Mouse (Mus musculus) liver, adult 2 months (tissue): ENCODE measurements around the gene Rtraf. TPM values are rescaled to one million over a fixed set of nuclear protein-coding genes. Genes with fewer than 3 reads are reported as not detected.

ENCODE experiments used
- DNase-seq: peaks from one replicate; pipeline ENCODE4 v3.0.0-alpha.2; 2011; ENCODE audit warnings: low read depth, low spot score; ENCODE audit errors: extremely low read depth
- H3K27ac ChIP-seq: fragments of 200-500 bp; replicated peaks from 2 replicates; pipeline ENCODE4 v1.5.1; 2012; ENCODE audit warnings: low read depth, mild to moderate bottlenecking, control low read depth, inconsistent platforms, low read length; ENCODE audit not compliant: insufficient read depth
- H3K27me3 ChIP-seq: fragments of 200-500 bp; 2 replicates; pipeline ENCODE4 v1.6.1; 2012; ENCODE audit warnings: mild to moderate bottlenecking, moderate library complexity, low read length, inconsistent platforms; ENCODE audit not compliant: control insufficient read depth, insufficient read depth
- H3K36me3 ChIP-seq: fragments of 200-500 bp; 2 replicates; pipeline ENCODE4 v1.6.1; 2012; ENCODE audit warnings: low read length, inconsistent platforms; ENCODE audit not compliant: control insufficient read depth, insufficient read depth
- H3K4me1 ChIP-seq: fragments of 200-500 bp; 2 replicates; pipeline ENCODE4 v1.6.1; 2011; ENCODE audit warnings: low read length; ENCODE audit not compliant: control insufficient read depth, insufficient read depth
- H3K4me3 ChIP-seq: fragments of 200-500 bp; 2 replicates; pipeline ENCODE4 v1.5.1; 2011; ENCODE audit warnings: low read depth, mild to moderate bottlenecking, control low read depth, low read length, moderate library complexity; ENCODE audit not compliant: insufficient read depth
- H3K79me2 ChIP-seq: fragments of 200-500 bp; 2 replicates; pipeline ENCODE4 v1.6.1; 2012; ENCODE audit warnings: inconsistent platforms, mild to moderate bottlenecking, low read length, moderate library complexity; ENCODE audit not compliant: control insufficient read depth, insufficient read depth
- H3K9ac ChIP-seq: fragments of 200-500 bp; 2 replicates; pipeline ENCODE4 v1.6.1; 2012; ENCODE audit warnings: low read depth, mild to moderate bottlenecking, control low read depth, inconsistent platforms, low read length
- CTCF ChIP-seq: fragments of 200-500 bp; IDR thresholded peaks from 2 replicates; pipeline ENCODE4 v1.5.1; 2011; ENCODE audit warnings: low read depth, low read length, control low read depth
- POLR2A ChIP-seq: fragments of 200-500 bp; IDR thresholded peaks from 2 replicates; pipeline ENCODE4 v1.6.1; 2011; ENCODE audit warnings: low read length, control low read depth; ENCODE audit not compliant: insufficient read depth; ENCODE audit errors: extremely low read depth
- WGBS: fragments of 180-500 bp; shearing (Covaris S2); methylation state at CpG from one replicate; pipeline ENCODE4 v1.1.7; 2018; 5-methylcytosine and 5-hydroxymethylcytosine counted together
- polyA plus RNA-seq: library from polyadenylated mRNA; depleted of rRNA; stranded (reverse); fragments of >200 nt; gene quantifications from 2 replicates; pipeline ENCODE4 v1.2.3, GENCODE M21; 2012
- total RNA-seq: library from RNA; depleted of rRNA; stranded (reverse); fragments of >200 nt; gene quantifications from 2 replicates; pipeline ENCODE4 v1.2.3, GENCODE M21; 2014

The Rtraf gene
- total and polyA plus RNA-seq, 2 experiments, result 15.9 to 87.2 TPM

GRCm38 (mm10) chr14:19807339-19807738 lies 16.3 kb downstream of the Rtraf start:
- peak overlapping the region; percentile 81 for H3K27ac ChIP-seq
- DNase-seq, result peak; percentile 74
- peaks cover 7% of the 10 kb centered on the region; the same call in 1 of the 2 replicates for H3K4me1 ChIP-seq
- no peaks in the 10 kb centered on the region for H3K79me2 ChIP-seq
- H3K36me3 ChIP-seq, result peaks cover 14% of the 10 kb centered on the region
- 18% methylated on average over 3 of the region's 3 CpGs for WGBS
- no peak overlapping the region for H3K4me3 ChIP-seq
- no peaks in the 10 kb centered on the region for H3K27me3 ChIP-seq
- H3K9ac ChIP-seq, result no peak overlapping the region
- no peak for TF ChIP-seq POLR2A

GRCm38 (mm10) chr14:19803623-19804022 lies 20.0 kb downstream of the Rtraf start:
- H3K27me3 ChIP-seq, result no peaks in the 10 kb centered on the region
- no peak for DNase-seq
- WGBS, result 87% methylated on average over 10 of the region's 10 CpGs
- H3K36me3 ChIP-seq, result peaks cover 2% of the 10 kb centered on the region; the same call in 1 of the 2 replicates
- no peaks in the 10 kb centered on the region for H3K79me2 ChIP-seq
- no peak overlapping the region for H3K9ac ChIP-seq
- H3K4me3 ChIP-seq, result no peak overlapping the region
- no peak overlapping the region for H3K27ac ChIP-seq
- H3K4me1 ChIP-seq, result peaks cover 7% of the 10 kb centered on the region; the same call in 1 of the 2 replicates
- no peak for TF ChIP-seq CTCF

GRCm38 (mm10) chr14:19803222-19803621 lies 20.4 kb downstream of the Rtraf start:
- TF ChIP-seq POLR2A, result no peak
- no peak for TF ChIP-seq CTCF
- Histone ChIP-seq H3K79me2 (no peaks in the 10 kb centered on the region), H3K27me3 (no peaks in the 10 kb centered on the region), H3K27ac (no peak overlapping the region), H3K4me3 (no peak overlapping the region), H3K36me3 (peaks cover 4% of the 10 kb centered on the region; the same call in 1 of the 2 replicates), H3K4me1 (peaks cover 7% of the 10 kb centered on the region; the same call in 1 of the 2 replicates), H3K9ac (no peak overlapping the region)
- WGBS, result 78% methylated on average over 4 of the region's 4 CpGs
- no peak for DNase-seq

- peaks cover 4% of the 10 kb centered on the region; the same call in 1 of the 2 replicates for H3K36me3 ChIP-seq
- H3K27ac ChIP-seq, result no peak overlapping the region
- H3K27me3 ChIP-seq, result no peaks in the 10 kb centered on the region
- TF ChIP-seq CTCF, result no peak
- TF ChIP-seq POLR2A, result no peak
- no peak for DNase-seq
- no peak overlapping the region for H3K9ac ChIP-seq
- H3K4me3 ChIP-seq, result no peak overlapping the region
- no peaks in the 10 kb centered on the region for H3K4me1 ChIP-seq
- 91% methylated on average over 8 of the region's 8 CpGs for WGBS
- H3K79me2 ChIP-seq, result no peaks in the 10 kb centered on the region
These were observed 22.0 kb downstream of the Rtraf start for GRCm38 (mm10) chr14:19801474-19802215.

GRCm38 (mm10) chr14:19800485-19800884 lies 23.1 kb downstream of the Rtraf start:
- Histone ChIP-seq H3K27ac (no peak overlapping the region), H3K79me2 (no peaks in the 10 kb centered on the region), H3K4me1 (no peaks in the 10 kb centered on the region), H3K27me3 (no peaks in the 10 kb centered on the region), H3K4me3 (no peak overlapping the region), H3K9ac (no peak overlapping the region), H3K36me3 (peaks cover 4% of the 10 kb centered on the region; the same call in 1 of the 2 replicates)
- WGBS, result 61% methylated on average over 2 of the region's 2 CpGs
- no peak for TF ChIP-seq POLR2A
- no peak for TF ChIP-seq CTCF
- DNase-seq, result no peak

GRCm38 (mm10) chr14:19796541-19797304 lies 26.9 kb downstream of the Rtraf start:
- Histone ChIP-seq H3K27me3 (no peaks in the 10 kb centered on the region), H3K36me3 (peaks cover 6% of the 10 kb centered on the region; the same call in 1 of the 2 replicates), H3K9ac (no peak overlapping the region), H3K4me1 (no peaks in the 10 kb centered on the region), H3K79me2 (no peaks in the 10 kb centered on the region), H3K4me3 (no peak overlapping the region), H3K27ac (no peak overlapping the region)
- no peak for TF ChIP-seq CTCF
- no peak for TF ChIP-seq POLR2A
- WGBS, result 80% methylated on average over 18 of the region's 18 CpGs
- no peak for DNase-seq
